Mouse (Mus musculus) myocyte (in vitro differentiated cells): ENCODE results near the gene Zfp786. TPM values are rescaled to one million over a fixed set of nuclear protein-coding genes. Genes with fewer than 3 reads are reported as not detected.

Experiments used
- H3K27me3 ChIP-seq: one replicate; pipeline ENCODE4 v1.6.1; 2011; ENCODE audit not compliant: control insufficient read depth, insufficient read depth, insufficient read length
- H3K36me3 ChIP-seq: one replicate; pipeline ENCODE4 v1.6.1; 2011; ENCODE audit not compliant: control insufficient read depth, insufficient read depth
- H3K4me2 ChIP-seq: one replicate; pipeline ENCODE4 v1.6.1; 2011; ENCODE audit warnings: low read depth, control low read depth
- H3K4me3 ChIP-seq: one replicate; pipeline ENCODE4 v1.5.1; 2011; ENCODE audit warnings: mild to moderate bottlenecking, control low read depth, moderate library complexity
- H3K79me2 ChIP-seq: one replicate; pipeline ENCODE4 v1.6.1; 2011; ENCODE audit not compliant: control insufficient read depth, insufficient read depth
- H3ac ChIP-seq: one replicate; pipeline ENCODE4 v1.6.1; 2011; ENCODE audit not compliant: control insufficient read depth, insufficient read length
- CEBPB ChIP-seq: IDR thresholded peaks from 2 replicates; pipeline ENCODE4 v1.6.1; 2011; ENCODE audit warnings: mild to moderate bottlenecking, moderate library complexity; ENCODE audit not compliant: poor library complexity, insufficient read depth, severe bottlenecking
- E2F4 ChIP-seq: IDR thresholded peaks from one replicate; pipeline ENCODE4 v1.6.1; 2011; ENCODE audit warnings: mild to moderate bottlenecking, control low read depth, moderate library complexity; ENCODE audit not compliant: insufficient read depth
- MAX ChIP-seq: IDR thresholded peaks from one replicate; pipeline ENCODE4 v1.6.1; 2011; ENCODE audit warnings: low read depth, mild to moderate bottlenecking, control low read depth
- MYOD1 ChIP-seq, 3 experiments: IDR thresholded peaks; one replicate each; pipeline ENCODE4 v1.6.1; 2011; ENCODE audit warnings: control low read depth in 2 of 3, low read depth in 2 of 3, mild to moderate bottlenecking in 2 of 3, moderate library complexity in 1 of 3; ENCODE audit not compliant: insufficient read length in 2 of 3, control insufficient read depth in 1 of 3
- MYOG ChIP-seq, 3 experiments: IDR thresholded peaks; one replicate each; pipeline ENCODE4 v1.6.1; 2011; ENCODE audit warnings: control low read depth in 2 of 3, low read depth in 2 of 3, mild to moderate bottlenecking in 2 of 3; ENCODE audit not compliant: insufficient read length in 2 of 3, control insufficient read depth in 1 of 3, insufficient read depth in 1 of 3
- POLR2A ChIP-seq: IDR thresholded peaks from one replicate; pipeline ENCODE4 v1.6.1; 2011; ENCODE audit warnings: low read depth, mild to moderate bottlenecking, control low read depth, moderate library complexity; ENCODE audit not compliant: insufficient read length
- POLR2AphosphoS2 ChIP-seq: IDR thresholded peaks from one replicate; pipeline ENCODE4 v1.6.1; 2011; ENCODE audit warnings: low read depth, control low read depth; ENCODE audit not compliant: insufficient read length
- REST ChIP-seq: IDR thresholded peaks from one replicate; pipeline ENCODE4 v1.6.1; 2011; ENCODE audit warnings: mild to moderate bottlenecking, control low read depth, moderate library complexity; ENCODE audit not compliant: insufficient read depth, insufficient read length
- SRF ChIP-seq: IDR thresholded peaks from one replicate; pipeline ENCODE4 v1.6.1; 2011; ENCODE audit warnings: low read depth; ENCODE audit not compliant: control insufficient read depth, insufficient read length
- TCF12 ChIP-seq: IDR thresholded peaks from one replicate; pipeline ENCODE4 v1.6.1; 2011; ENCODE audit warnings: mild to moderate bottlenecking, control low read depth; ENCODE audit not compliant: poor library complexity, insufficient read depth, severe bottlenecking
- TCF3 ChIP-seq: IDR thresholded peaks from one replicate; pipeline ENCODE4 v1.6.1; 2011; ENCODE audit warnings: low read depth, control low read depth; ENCODE audit not compliant: insufficient read length
- USF1 ChIP-seq: IDR thresholded peaks from one replicate; pipeline ENCODE4 v1.6.1; 2011; ENCODE audit warnings: low read depth, mild to moderate bottlenecking, control low read depth, moderate library complexity
- polyA plus RNA-seq: library from polyadenylated mRNA; unstranded; fragments of >200 nt; fragmentation: generic; extraction: Trizol; gene quantifications from one replicate; pipeline ENCODE4 v1.2.1, GENCODE M21; 2012; ENCODE audit warnings: missing spikeins

Gene Zfp786
- polyA plus RNA-seq, 1 experiment = 0.30 TPM

- Histone ChIP-seq H3K79me2 (no peaks in the 10 kb centered on the region), H3ac (no peak overlapping the region), H3K4me2 (no peak overlapping the region), H3K4me3 (no peak overlapping the region), H3K27me3 (no peaks in the 10 kb centered on the region), H3K36me3 (peaks cover 34% of the 10 kb centered on the region)
- TF ChIP-seq SRF (no peak), REST (no peak), USF1 (no peak), POLR2A (no peak)
Observed at GRCm38 (mm10) chr6:47794106-47794830, 36.4 kb downstream of the Zfp786 start.

DNA sequence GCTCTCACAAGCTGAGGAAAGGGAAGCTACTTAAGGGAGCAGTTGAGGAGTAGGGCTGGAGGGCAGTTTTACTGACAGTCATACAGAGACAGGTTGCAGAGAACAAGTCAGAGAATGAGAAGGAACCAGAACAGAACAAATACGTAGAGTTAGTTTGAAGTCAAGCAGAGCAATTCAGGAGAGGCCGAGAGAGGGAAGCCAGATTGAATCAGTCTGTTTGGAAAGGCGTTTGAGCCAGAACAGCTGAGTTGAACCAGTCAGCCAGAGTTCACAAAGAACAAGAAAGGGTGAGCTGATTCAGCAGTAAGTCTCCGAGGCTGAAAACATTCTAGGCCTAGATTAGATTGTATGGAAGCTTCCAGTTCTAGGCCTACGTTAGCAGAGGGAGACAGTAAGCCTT is 37.4 kb downstream of the Zfp786 start:
- Histone ChIP-seq H3ac (no peak overlapping the region), H3K79me2 (no peaks in the 10 kb centered on the region), H3K4me3 (no peak overlapping the region), H3K4me2 (no peak overlapping the region), H3K27me3 (no peaks in the 10 kb centered on the region), H3K36me3 (peaks cover 30% of the 10 kb centered on the region)
- TF ChIP-seq REST = no peak
- no peak for TF ChIP-seq MYOG (IDR thresholded peaks at IDR 0.05; ENCODE audit: control insufficient read depth in 1 of 3, insufficient read depth in 1 of 3, insufficient read length in 2 of 3, low read depth in 2 of 3)
- no peak for TF ChIP-seq TCF12
- no peak for TF ChIP-seq POLR2AphosphoS2
- TF ChIP-seq E2F4 = no peak
- TF ChIP-seq TCF3 = no peak
- no peak for TF ChIP-seq CEBPB
- no peak for TF ChIP-seq SRF
- no peak for TF ChIP-seq POLR2A
- TF ChIP-seq USF1 = no peak
- no peak for TF ChIP-seq MYOD1 (IDR thresholded peaks at IDR 0.05; ENCODE audit: control insufficient read depth in 1 of 3, insufficient read length in 2 of 3, low read depth in 2 of 3)
- TF ChIP-seq MAX = no peak

- no peaks in the 10 kb centered on the region for H3K79me2 ChIP-seq
- H3K27me3 ChIP-seq = no peaks in the 10 kb centered on the region
- no peak overlapping the region for H3ac ChIP-seq
- peaks cover 25% of the 10 kb centered on the region for H3K36me3 ChIP-seq
- H3K4me2 ChIP-seq = no peak overlapping the region
- TF ChIP-seq REST (no peak), USF1 (no peak), MYOG (IDR thresholded peaks at IDR 0.05; ENCODE audit: control insufficient read depth in 1 of 3, insufficient read depth in 1 of 3, insufficient read length in 2 of 3, low read depth in 2 of 3) (no peak), TCF12 (no peak), SRF (no peak), E2F4 (no peak), CEBPB (no peak), POLR2A (no peak), MAX (no peak), POLR2AphosphoS2 (no peak), TCF3 (no peak)
- H3K4me3 ChIP-seq = no peak overlapping the region
Observed at GRCm38 (mm10) chr6:47792533-47792932, 38.1 kb downstream of the Zfp786 start.

DNA sequence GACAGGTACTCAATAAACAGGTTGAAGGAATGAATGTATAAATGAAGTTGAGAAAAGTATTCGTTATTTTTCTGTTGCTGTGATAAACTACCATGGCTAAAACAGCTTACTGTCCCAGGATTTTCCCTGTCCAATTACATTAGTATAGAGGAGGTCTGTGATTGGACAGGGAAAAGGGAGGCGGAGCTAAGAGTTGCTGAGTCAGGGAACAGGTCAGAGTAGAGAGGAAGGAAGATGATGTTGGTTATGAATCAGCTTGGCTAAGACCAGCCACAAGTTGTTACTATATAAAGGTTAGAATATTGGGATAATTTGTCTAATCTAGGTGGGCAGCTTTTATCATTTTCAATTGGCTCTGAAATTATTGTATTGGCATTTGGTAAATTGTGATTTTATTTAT is 39.9 kb downstream of the Zfp786 start:
- TF ChIP-seq SRF (no peak), E2F4 (no peak), TCF12 (no peak), REST (no peak), CEBPB (no peak), MAX (no peak), TCF3 (no peak), USF1 (no peak), POLR2A (no peak), MYOD1 (IDR thresholded peaks at IDR 0.05; ENCODE audit: control insufficient read depth in 1 of 3, insufficient read length in 2 of 3, low read depth in 2 of 3) (no peak), MYOG (IDR thresholded peaks at IDR 0.05; ENCODE audit: control insufficient read depth in 1 of 3, insufficient read depth in 1 of 3, insufficient read length in 2 of 3, low read depth in 2 of 3) (no peak)
- H3K4me3 ChIP-seq = no peak overlapping the region
- no peaks in the 10 kb centered on the region for H3K79me2 ChIP-seq
- no peaks in the 10 kb centered on the region for H3K27me3 ChIP-seq
- H3K4me2 ChIP-seq = no peak overlapping the region
- peaks cover 10% of the 10 kb centered on the region for H3K36me3 ChIP-seq
- no peak overlapping the region for H3ac ChIP-seq

DNA sequence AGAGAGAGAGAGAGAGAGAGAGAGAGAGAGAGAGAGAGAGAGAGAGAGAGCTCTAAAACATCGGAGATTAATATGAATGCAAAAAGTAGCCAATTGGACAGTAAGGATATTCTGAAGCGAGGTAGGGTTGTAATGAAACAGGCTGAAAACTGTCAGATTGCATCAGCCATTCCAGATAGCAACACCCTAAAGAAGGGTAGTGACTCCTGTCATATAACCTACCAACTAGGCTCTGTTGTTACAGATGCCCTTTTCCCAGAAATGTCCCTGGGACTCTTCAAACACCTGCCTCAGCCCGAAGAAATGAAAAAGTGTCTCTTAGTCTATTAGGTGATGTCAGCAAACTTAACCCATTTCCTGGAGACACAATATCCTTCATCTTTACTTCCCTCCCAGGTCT is 41.8 kb downstream of the Zfp786 start:
- H3K4me3 ChIP-seq = peak overlapping the region; percentile 23
- peak overlapping the region; percentile 88 for H3K4me2 ChIP-seq
- TF ChIP-seq POLR2AphosphoS2 = no peak
- TF ChIP-seq POLR2A = no peak
- no peak for TF ChIP-seq SRF
- TF ChIP-seq CEBPB = peak; percentile 72
- H3K27me3 ChIP-seq = no peaks in the 10 kb centered on the region
- no peaks in the 10 kb centered on the region for H3K36me3 ChIP-seq
- H3ac ChIP-seq = no peak overlapping the region
- no peaks in the 10 kb centered on the region for H3K79me2 ChIP-seq
